Mouse (Mus musculus): Measurements from ENCODE around the gene Gm42420.

DNA sequence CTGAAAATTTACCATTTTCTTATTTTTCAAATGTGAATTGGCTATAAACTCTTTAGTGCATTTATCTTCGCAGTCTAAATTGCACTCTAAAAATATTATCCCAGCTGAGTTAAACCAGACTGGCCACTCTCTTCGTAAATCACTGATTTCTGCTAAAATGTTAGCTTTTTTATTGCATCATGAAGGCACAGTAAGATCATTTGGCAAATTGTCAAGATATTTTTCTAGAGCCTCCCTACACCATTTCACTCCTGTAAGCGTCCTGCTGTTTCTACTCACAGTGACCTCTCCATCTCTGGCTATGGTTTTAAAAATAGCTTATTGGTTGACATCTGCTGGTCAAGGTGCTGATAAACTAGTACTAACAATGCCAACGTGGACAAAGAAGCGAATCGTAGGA, 20.5 kb downstream of the Gm42420 start:
- TF ChIP-seq POLR2A (IDR thresholded peaks at IDR 0.05; ENCODE audit: insufficient read length, low read depth) (no peak), E2F4 (IDR thresholded peaks at IDR 0.05; ENCODE audit: insufficient read depth) (no peak), TCF3 (IDR thresholded peaks at IDR 0.05; ENCODE audit: insufficient read length, low read depth) (no peak)
